Mouse (Mus musculus) fibroblast of lung, adult 2 months (primary cell): ENCODE measurements around the gene Haspin.

Source experiments
- DNase-seq: peaks from one replicate; pipeline ENCODE4 v3.0.0-alpha.2; 2011; ENCODE audit warnings: low read depth

Haspin gene

GRCm38 (mm10) chr11:73087700-73088480 is 50.2 kb downstream of the Haspin start:
- no peak for DNase-seq
